In genomic region chr10:81399798-81400308, GRCm38 (mm10) we compare ENCODE assay signal across 10 mouse cellular contexts. TPM values are rescaled to one million over a fixed set of nuclear protein-coding genes. Genes with fewer than 3 reads are reported as not detected.
A peak's percentile ranks its signal among the peaks of the same experiment; 100 is the strongest.
DNase-seq lines count a peak whose midpoint lies in the region; ATAC-seq and TF ChIP-seq lines count a peak whose summit lies in the region.
"Had no signal": no experiment of that assay in that cellular context is flagged by ENCODE, and none has a peak within 500 bp of the region (broad histone marks: within the 10 kb centered on the region; RNA-seq: fewer than 3 reads in every experiment).

No protein-coding gene starts in this region.

- H3K36me3 ChIP-seq in midbrain, embryonic 12.5 days, result peaks cover 15% of the 10 kb centered on the region; the same call in 1 of the 2 replicates
- H3K36me3 ChIP-seq in midbrain, embryonic 11.5 days (ENCODE audit: control insufficient read depth, insufficient read depth, low read length), result 0 out of 2 replicates have a peak, but pooled peaks cover 2% of the 10 kb centered on the region
- H3K36me3 ChIP-seq in intestine, postnatal 0 days (ENCODE audit: control insufficient read depth, insufficient read depth), result peaks cover 20% of the 10 kb centered on the region; the same call in 1 of the 2 replicates

- no peak for ATAC-seq in midbrain, embryonic 12.5 days (ENCODE audit: low FRiP score, low read depth)
- ATAC-seq in midbrain, embryonic 11.5 days (ENCODE audit: low FRiP score), result no peak
- ATAC-seq in intestine, postnatal 0 days, result no peak
- no peak for ATAC-seq in megakaryocyte-erythroid progenitor cell, adult 5-6 weeks (replicated peaks; ENCODE audit: low FRiP score, low TSS enrichment, poor library complexity, severe bottlenecking)

- DNase-seq in cerebellum, adult 11-12 months, result peak; percentile 74
- DNase-seq in cerebellum, adult 18-20 months, result no peak
- DNase-seq in midbrain, embryonic 11.5 days (ENCODE audit: low spot score, missing footprints), result no peak
- no peak for DNase-seq in c-Kit-positive CD71-positive TER-119-positive erythroid progenitor cells, embryonic 14.5 days (ENCODE audit: low spot score)
- DNase-seq in layer of hippocampus, adult 8-10 months (ENCODE audit: low spot score in 2 of 2), result no peak
- DNase-seq: heart, postnatal 36 days had no signal

- TF ChIP-seq CTCF in intestine, postnatal 0 days (IDR thresholded peaks at IDR 0.05; ENCODE audit: low read depth), result no peak

- 0 out of 2 replicates have a peak overlapping the region, but pooled peaks have one; percentile 8 for H3K9ac ChIP-seq in midbrain, embryonic 12.5 days (replicated peaks)
- no peak overlapping the region for H3K9ac ChIP-seq in midbrain, embryonic 11.5 days (ENCODE audit: low read length)
- no peak overlapping the region for H3K9ac ChIP-seq in intestine, postnatal 0 days (ENCODE audit: low read depth, low read length)

- peaks cover 56% of the 10 kb centered on the region for H3K4me1 ChIP-seq in midbrain, embryonic 12.5 days
- H3K4me1 ChIP-seq in midbrain, embryonic 11.5 days (ENCODE audit: control insufficient read depth, insufficient read depth, low read length), result peaks cover 45% of the 10 kb centered on the region
- H3K4me1 ChIP-seq in intestine, postnatal 0 days (replicated peaks; ENCODE audit: control insufficient read depth, insufficient read depth, low read length), result peaks cover 12% of the 10 kb centered on the region

- H3K4me3 ChIP-seq in midbrain, embryonic 12.5 days, result no peak overlapping the region
- no peak overlapping the region for H3K4me3 ChIP-seq in midbrain, embryonic 11.5 days (ENCODE audit: low read depth, low read length)
- no peak overlapping the region for H3K4me3 ChIP-seq in intestine, postnatal 0 days (ENCODE audit: low read depth, low read length)

- H3K9me3 ChIP-seq in midbrain, embryonic 12.5 days, result no peaks in the 10 kb centered on the region
- no peaks in the 10 kb centered on the region for H3K9me3 ChIP-seq in midbrain, embryonic 11.5 days (ENCODE audit: control insufficient read depth, low read length)
- no peaks in the 10 kb centered on the region for H3K9me3 ChIP-seq in intestine, postnatal 0 days (ENCODE audit: control insufficient read depth)

- H3K27ac ChIP-seq in midbrain, embryonic 12.5 days (replicated peaks), result no peak overlapping the region
- no peak overlapping the region for H3K27ac ChIP-seq in midbrain, embryonic 11.5 days (ENCODE audit: low read depth, low read length)
- H3K27ac ChIP-seq in intestine, postnatal 0 days (ENCODE audit: low read depth, low read length), result no peak overlapping the region
- H3K27ac ChIP-seq: stomach, postnatal 0 days had no signal

- peaks cover 45% of the 10 kb centered on the region for H3K27me3 ChIP-seq in midbrain, embryonic 12.5 days
- H3K27me3 ChIP-seq in midbrain, embryonic 11.5 days (ENCODE audit: control insufficient read depth, insufficient read depth, low read length), result peaks cover 15% of the 10 kb centered on the region
- 0 out of 2 replicates have a peak, but pooled peaks cover 4% of the 10 kb centered on the region for H3K27me3 ChIP-seq in intestine, postnatal 0 days (replicated peaks; ENCODE audit: control insufficient read depth, insufficient read depth, low read length)

- 0 out of 2 replicates have a peak overlapping the region, but pooled peaks have one; percentile 9 for H3K4me2 ChIP-seq in midbrain, embryonic 12.5 days (replicated peaks)
- H3K4me2 ChIP-seq in midbrain, embryonic 11.5 days, result no peak overlapping the region
- peak overlapping the region; percentile 28; the same call in 1 of the 2 replicates for H3K4me2 ChIP-seq in intestine, postnatal 0 days (replicated peaks; ENCODE audit: low read depth)

- WGBS in midbrain, embryonic 12.5 days, result 70% methylated on average over 18 of the region's 18 CpGs
- WGBS in midbrain, embryonic 11.5 days, result 74% methylated on average over 18 of the region's 18 CpGs
- WGBS in intestine, postnatal 0 days, result 79% methylated on average over 18 of the region's 18 CpGs

RNA-seq across cellular contexts. Expression of gene Smim24, which starts 7.0 kb away (rescaled TPM):
- 2.1 and 2.8 TPM in 2 replicates for polyA plus RNA-seq in midbrain, embryonic 12.5 days (2016; fragmentation: Nextera tagmentation; extraction: Ambion mirVana)
- 2.3 and 2.7 TPM in 2 replicates for polyA plus RNA-seq in midbrain, embryonic 11.5 days (2014; fragmentation: Nextera tagmentation; extraction: Ambion mirVana)
- polyA plus RNA-seq in intestine, postnatal 0 days (2015; fragmentation: Nextera tagmentation; extraction: Ambion mirVana), result 1,233 and 1,333 TPM in 2 replicates
- 1 to 10 TPM; 1.3 to 1.7 (median 1.4) TPM for total RNA-seq in layer of hippocampus, adult 8-10 months (2022)
- 7.7 and 12.8 TPM in 2 replicates for total RNA-seq in megakaryocyte-erythroid progenitor cell, adult 5-6 weeks (2014; fragmentation: Nextera tagmentation)
- 7.4 and 7.5 TPM in 2 replicates for total RNA-seq in megakaryocyte-erythroid progenitor cell, adult 5-6 weeks (2017)

RNA-seq across cellular contexts. Expression of gene Gm48552, which starts 11.0 kb away (rescaled TPM):
- polyA plus RNA-seq in midbrain, embryonic 12.5 days (2016; fragmentation: Nextera tagmentation; extraction: Ambion mirVana), result 0.50 and 2.3 TPM in 2 replicates
- polyA plus RNA-seq in midbrain, embryonic 11.5 days (2014; fragmentation: Nextera tagmentation; extraction: Ambion mirVana), result 0.20 and 0.47 TPM in 2 replicates
- 0.31 TPM in 1 of 2 replicates, not detected in the other for polyA plus RNA-seq in intestine, postnatal 0 days (2015; fragmentation: Nextera tagmentation; extraction: Ambion mirVana)
- 1 to 10 TPM; 2.9 to 9.7 (median 4.2) TPM for total RNA-seq in layer of hippocampus, adult 8-10 months (2022)
- total RNA-seq in megakaryocyte-erythroid progenitor cell, adult 5-6 weeks (2014; fragmentation: Nextera tagmentation), result 4.0 TPM in 1 of 2 replicates, not detected in the other
- not detected in 2 replicates for total RNA-seq in megakaryocyte-erythroid progenitor cell, adult 5-6 weeks (2017)

RNA-seq across cellular contexts. Expression of gene Gm48551, which starts 15.6 kb away (rescaled TPM):
- polyA plus RNA-seq in midbrain, embryonic 12.5 days (2016; fragmentation: Nextera tagmentation; extraction: Ambion mirVana), result 4.2 and 5.5 TPM in 2 replicates
- 2.7 and 2.9 TPM in 2 replicates for polyA plus RNA-seq in midbrain, embryonic 11.5 days (2014; fragmentation: Nextera tagmentation; extraction: Ambion mirVana)
- polyA plus RNA-seq in intestine, postnatal 0 days (2015; fragmentation: Nextera tagmentation; extraction: Ambion mirVana), result 0.76 and 1.1 TPM in 2 replicates
- 1 to 10 TPM; 2.7 to 5.5 (median 4.5) TPM for total RNA-seq in layer of hippocampus, adult 8-10 months (2022)
- 1.2 and 6.3 TPM in 2 replicates for total RNA-seq in megakaryocyte-erythroid progenitor cell, adult 5-6 weeks (2014; fragmentation: Nextera tagmentation)
- total RNA-seq in megakaryocyte-erythroid progenitor cell, adult 5-6 weeks (2017), result 0.11 and 2.6 TPM in 2 replicates

RNA-seq across cellular contexts. Expression of gene Dohh, which starts 15.6 kb away (rescaled TPM):
- polyA plus RNA-seq in midbrain, embryonic 12.5 days (2016; fragmentation: Nextera tagmentation; extraction: Ambion mirVana), result 63.5 and 67.2 TPM in 2 replicates
- polyA plus RNA-seq in midbrain, embryonic 11.5 days (2014; fragmentation: Nextera tagmentation; extraction: Ambion mirVana), result 43.3 and 53.7 TPM in 2 replicates
- polyA plus RNA-seq in intestine, postnatal 0 days (2015; fragmentation: Nextera tagmentation; extraction: Ambion mirVana), result 54.0 and 59.4 TPM in 2 replicates
- 10 to 100 TPM; 64.3 to 78.5 (median 72.6) TPM for total RNA-seq in layer of hippocampus, adult 8-10 months (2022)
- total RNA-seq in megakaryocyte-erythroid progenitor cell, adult 5-6 weeks (2014; fragmentation: Nextera tagmentation), result 12.3 and 31.4 TPM in 2 replicates
- total RNA-seq in megakaryocyte-erythroid progenitor cell, adult 5-6 weeks (2017), result 31.2 and 37.8 TPM in 2 replicates

RNA-seq across cellular contexts. Expression of gene Fzr1, which starts 21.5 kb away (rescaled TPM):
- polyA plus RNA-seq in midbrain, embryonic 12.5 days (2016; fragmentation: Nextera tagmentation; extraction: Ambion mirVana), result 135 and 139 TPM in 2 replicates
- polyA plus RNA-seq in midbrain, embryonic 11.5 days (2014; fragmentation: Nextera tagmentation; extraction: Ambion mirVana), result 94.3 and 104 TPM in 2 replicates
- polyA plus RNA-seq in intestine, postnatal 0 days (2015; fragmentation: Nextera tagmentation; extraction: Ambion mirVana), result 40.8 and 45.2 TPM in 2 replicates
- 10 to 100 TPM; 64.6 to 72.1 (median 67.2) TPM for total RNA-seq in layer of hippocampus, adult 8-10 months (2022)
- 28.5 and 50.0 TPM in 2 replicates for total RNA-seq in megakaryocyte-erythroid progenitor cell, adult 5-6 weeks (2014; fragmentation: Nextera tagmentation)
- 12.2 and 14.9 TPM in 2 replicates for total RNA-seq in megakaryocyte-erythroid progenitor cell, adult 5-6 weeks (2017)

Comparison
In these comparisons a context has a peak if more than half of its experiments do, and no peak if none do; other contexts are left out.
1. RNA of gene Smim24, which starts 7.0 kb away (polyA plus RNA-seq): 1,233 to 1,333 TPM in intestine, postnatal 0 days; 2.1 to 2.8 TPM in midbrain, embryonic 12.5 days and 2.3 to 2.7 TPM in midbrain, embryonic 11.5 days; every median in the first group is over 100 times any median in the second.